Mouse (Mus musculus) MEL (cell line): Measurements from ENCODE around the gene Pard3. TPM values are rescaled to one million over a fixed set of nuclear protein-coding genes. Genes with fewer than 3 reads are reported as not detected.

Experiments used
- DNase-seq: peaks from one replicate; pipeline ENCODE4 v3.0.0; 2011; ENCODE audit warnings: low read depth, low spot score
- H3K27ac ChIP-seq: 2 replicates; pipeline ENCODE4 v1.5.1; 2012; ENCODE audit warnings: low read depth, mild to moderate bottlenecking, control low read depth, low read length, moderate library complexity; ENCODE audit not compliant: control insufficient read depth
- H3K27me3 ChIP-seq, 2 experiments: fragments of 150-350 bp in 1 of 2; sonication (generic) in 1 of 2; 2 replicates each; pipeline ENCODE4 v1.6.1; 2012; ENCODE audit warnings: low read length in 2 of 2, mild to moderate bottlenecking in 2 of 2, improper control_type of control experiment in 1 of 2, moderate library complexity in 1 of 2; ENCODE audit not compliant: insufficient read depth in 2 of 2, control insufficient read depth in 1 of 2
- H3K36me3 ChIP-seq, 2 experiments: 2 replicates each; pipeline ENCODE4 v1.6.1; 2012 to 2014; ENCODE audit warnings: low read length in 2 of 2, improper control_type of control experiment in 1 of 2, inconsistent platforms in 1 of 2, mild to moderate bottlenecking in 1 of 2; ENCODE audit not compliant: insufficient read depth in 2 of 2, control insufficient read depth in 1 of 2
- H3K4me1 ChIP-seq, 2 experiments: fragments of 150-350 bp in 1 of 2; sonication (generic) in 1 of 2; 2 replicates each; pipeline ENCODE4 v1.6.1; 2012; ENCODE audit warnings: low read length in 2 of 2, improper control_type of control experiment in 1 of 2, mild to moderate bottlenecking in 1 of 2; ENCODE audit not compliant: insufficient read depth in 2 of 2, control insufficient read depth in 1 of 2
- H3K4me3 ChIP-seq, 2 experiments: fragments of 150-350 bp in 1 of 2; sonication (generic) in 1 of 2; 2 replicates each; pipeline ENCODE4 v1.5.1; 2012; ENCODE audit warnings: low read depth in 2 of 2, low read length in 2 of 2, mild to moderate bottlenecking in 2 of 2, moderate library complexity in 2 of 2, control low read depth in 1 of 2, improper control_type of control experiment in 1 of 2; ENCODE audit not compliant: control insufficient read depth in 1 of 2, insufficient read depth in 1 of 2
- H3K79me2 ChIP-seq: 2 replicates; pipeline ENCODE4 v1.6.1; 2012; ENCODE audit warnings: mild to moderate bottlenecking, low read length, moderate library complexity; ENCODE audit not compliant: control insufficient read depth, poor library complexity, insufficient read depth
- H3K9ac ChIP-seq: 2 replicates; pipeline ENCODE4 v1.6.1; 2012; ENCODE audit warnings: low read depth, mild to moderate bottlenecking, control low read depth, low read length, moderate library complexity; ENCODE audit not compliant: control insufficient read depth, poor library complexity, severe bottlenecking
- H3K9me3 ChIP-seq: fragments of 150-350 bp; sonication (generic); replicated peaks from 2 replicates; pipeline ENCODE4 v1.6.1; 2012; ENCODE audit warnings: mild to moderate bottlenecking, low read length, improper control_type of control experiment, moderate library complexity; ENCODE audit not compliant: insufficient read depth
- CHD2 ChIP-seq: IDR thresholded peaks from 2 replicates; pipeline ENCODE4 v1.6.1; 2011; ENCODE audit warnings: low read length, improper control_type of control experiment
- CTCF ChIP-seq, 3 experiments: IDR thresholded peaks in 2 of 3; conservative IDR thresholded peaks in 1 of 3; 2 replicates each; pipeline ENCODE4 v1.5.1; 2011 to 2012; ENCODE audit warnings: low read length in 3 of 3, low read depth in 2 of 3, mild to moderate bottlenecking in 2 of 3, improper control_type of control experiment in 1 of 3, inconsistent platforms in 1 of 3, mixed read lengths in 1 of 3, moderate library complexity in 1 of 3; ENCODE audit not compliant: control insufficient read depth in 1 of 3, insufficient read depth in 1 of 3, poor library complexity in 1 of 3, severe bottlenecking in 1 of 3
- GABPA ChIP-seq: IDR thresholded peaks from 2 replicates; pipeline ENCODE4 v1.6.1; 2012; ENCODE audit warnings: low read depth, mild to moderate bottlenecking, inconsistent platforms, low read length, improper control_type of control experiment, moderate library complexity
- GATA1 ChIP-seq: IDR thresholded peaks from 2 replicates; pipeline ENCODE4 v1.6.1; 2011; ENCODE audit warnings: low read depth, low read length, improper control_type of control experiment
- HCFC1 ChIP-seq: IDR thresholded peaks from 2 replicates; pipeline ENCODE4 v1.6.1; 2012; ENCODE audit warnings: low read depth, mild to moderate bottlenecking, inconsistent platforms, low read length, improper control_type of control experiment, moderate library complexity
- MAFK ChIP-seq: IDR thresholded peaks from 2 replicates; pipeline ENCODE4 v1.6.1; 2011; ENCODE audit warnings: low read depth, mild to moderate bottlenecking, low read length, improper control_type of control experiment, borderline replicate concordance
- MEF2A ChIP-seq: IDR thresholded peaks from 2 replicates; pipeline ENCODE4 v1.6.1; 2014; ENCODE audit warnings: low read depth, mild to moderate bottlenecking, inconsistent platforms, low read length, improper control_type of control experiment; ENCODE audit not compliant: poor library complexity, insufficient replicate concordance, severe bottlenecking; ENCODE audit errors: extremely low read depth
- MXI1 ChIP-seq: IDR thresholded peaks from 2 replicates; pipeline ENCODE4 v1.6.1; 2011; ENCODE audit warnings: mild to moderate bottlenecking, low read depth, low read length, improper control_type of control experiment
- NELFE ChIP-seq: IDR thresholded peaks from 2 replicates; pipeline ENCODE4 v1.6.1; 2011; ENCODE audit warnings: low read depth, low read length, improper control_type of control experiment
- NRF1 ChIP-seq: IDR thresholded peaks from 2 replicates; pipeline ENCODE4 v1.6.1; 2014; ENCODE audit warnings: low read depth, mild to moderate bottlenecking, inconsistent platforms, low read length, improper control_type of control experiment, moderate library complexity; ENCODE audit not compliant: poor library complexity, insufficient read depth, severe bottlenecking
- POLR2A ChIP-seq, 2 experiments: IDR thresholded peaks; 2 replicates each; pipeline ENCODE4 v1.6.1; 2011 to 2012; ENCODE audit warnings: low read length in 2 of 2, mild to moderate bottlenecking in 2 of 2, control low read depth in 1 of 2, improper control_type of control experiment in 1 of 2, low read depth in 1 of 2, moderate library complexity in 1 of 2; ENCODE audit not compliant: control insufficient read depth in 1 of 2, insufficient read depth in 1 of 2, poor library complexity in 1 of 2
- POLR2AphosphoS2 ChIP-seq: IDR thresholded peaks from 2 replicates; pipeline ENCODE4 v1.6.1; 2011; ENCODE audit warnings: low read length, improper control_type of control experiment
- TBP ChIP-seq: IDR thresholded peaks from 2 replicates; pipeline ENCODE4 v1.8.0; 2011; ENCODE audit warnings: low read depth, low read length, improper control_type of control experiment
- USF1 ChIP-seq: IDR thresholded peaks from 2 replicates; pipeline ENCODE4 v1.6.1; 2014; ENCODE audit warnings: low read depth, mild to moderate bottlenecking, inconsistent platforms, low read length, improper control_type of control experiment, moderate library complexity
- polyA plus RNA-seq, 2 experiments: library from polyadenylated mRNA; stranded (reverse) in 1 of 2; unstranded in 1 of 2; fragments of >175 nt in 1 of 2; fragments of >200 nt in 1 of 2; gene quantifications; 2 replicates each; pipeline versions ENCODE4 v1.2.1 to v1.2.4; 2012; ENCODE audit warnings: low replicate concordance in 2 of 2, low read depth in 1 of 2; ENCODE audit not compliant: insufficient read length in 2 of 2, insufficient read depth in 1 of 2, missing spikeins in 1 of 2
- total RNA-seq: library from RNA; depleted of rRNA; stranded (reverse); fragments of 300-350 nt; gene quantifications from 2 replicates; pipeline ENCODE4 v1.2.3, GENCODE M21; 2012

Gene Pard3
- total and polyA plus RNA-seq, 3 experiments = not detected

- DNase-seq = no peak
Observed at GRCm38 (mm10) chr8:127038928-127039327, 24.8 kb upstream of the Pard3 start.

GRCm38 (mm10) chr8:127049996-127050395 lies 13.7 kb upstream of the Pard3 start:
- Histone ChIP-seq H3K27me3 (no peaks in the 10 kb centered on the region; a peak in 1 of 4 replicates), H3K9ac (no peak overlapping the region), H3K4me3 (no peak overlapping the region), H3K27ac (no peak overlapping the region), H3K9me3 (no peaks in the 10 kb centered on the region), H3K4me1 (no peaks in the 10 kb centered on the region), H3K79me2 (no peaks in the 10 kb centered on the region), H3K36me3 (no peaks in the 10 kb centered on the region)
- TF ChIP-seq TBP (no peak), CTCF (IDR thresholded peaks at IDR 0.05 in 2 of 3, conservative IDR thresholded peaks at IDR 0.05 in 1 of 3; ENCODE audit: control insufficient read depth in 1 of 3, insufficient read depth in 1 of 3, low read depth in 2 of 3, low read length in 3 of 3, poor library complexity in 1 of 3, severe bottlenecking in 1 of 3) (no peak), MEF2A (no peak), GABPA (no peak), HCFC1 (no peak), USF1 (no peak)
- DNase-seq = no peak

More at GRCm38 (mm10) chr8:127038928-127039327, 24.8 kb upstream of the Pard3 start:
- H3K36me3 ChIP-seq = no peaks in the 10 kb centered on the region
- H3K27ac ChIP-seq = no peak overlapping the region
- no peaks in the 10 kb centered on the region for H3K27me3 ChIP-seq
- no peak overlapping the region for H3K4me3 ChIP-seq
- H3K79me2 ChIP-seq = no peaks in the 10 kb centered on the region
- no peak overlapping the region for H3K9ac ChIP-seq
- no peak for TF ChIP-seq MAFK
- no peak for TF ChIP-seq CHD2
- TF ChIP-seq MEF2A = no peak
- TF ChIP-seq MXI1 = no peak
- no peaks in the 10 kb centered on the region for H3K4me1 ChIP-seq
- no peaks in the 10 kb centered on the region for H3K9me3 ChIP-seq

GRCm38 (mm10) chr8:127052132-127052531 lies 11.6 kb upstream of the Pard3 start:
- TF ChIP-seq NELFE (no peak), CTCF (IDR thresholded peaks at IDR 0.05 in 2 of 3, conservative IDR thresholded peaks at IDR 0.05 in 1 of 3; ENCODE audit: control insufficient read depth in 1 of 3, insufficient read depth in 1 of 3, low read depth in 2 of 3, low read length in 3 of 3, poor library complexity in 1 of 3, severe bottlenecking in 1 of 3) (no peak), HCFC1 (no peak), USF1 (no peak), POLR2AphosphoS2 (no peak), POLR2A (IDR thresholded peaks at IDR 0.05; ENCODE audit: control insufficient read depth in 1 of 2, insufficient read depth in 1 of 2, low read depth in 1 of 2, low read length in 2 of 2, poor library complexity in 1 of 2) (no peak), GATA1 (no peak), NRF1 (no peak)
- no peaks in the 10 kb centered on the region for H3K9me3 ChIP-seq
- H3K9ac ChIP-seq = no peak overlapping the region
- H3K36me3 ChIP-seq = no peaks in the 10 kb centered on the region
- no peaks in the 10 kb centered on the region; a peak in 1 of 4 replicates for H3K27me3 ChIP-seq
- no peaks in the 10 kb centered on the region for H3K4me1 ChIP-seq
- no peak overlapping the region for H3K4me3 ChIP-seq
- no peak for DNase-seq
- H3K79me2 ChIP-seq = no peaks in the 10 kb centered on the region
- H3K27ac ChIP-seq = no peak overlapping the region
